Mouse (Mus musculus) myocyte (in vitro differentiated cells): ENCODE measurements around the gene Mettl1. TPM values are rescaled to one million over a fixed set of nuclear protein-coding genes. Genes with fewer than 3 reads are reported as not detected.

Experiments
- H3K27me3 ChIP-seq: one replicate; pipeline ENCODE4 v1.6.1; 2011; ENCODE audit not compliant: control insufficient read depth, insufficient read depth, insufficient read length
- H3K36me3 ChIP-seq: one replicate; pipeline ENCODE4 v1.6.1; 2011; ENCODE audit not compliant: control insufficient read depth, insufficient read depth
- H3K4me2 ChIP-seq: one replicate; pipeline ENCODE4 v1.6.1; 2011; ENCODE audit warnings: low read depth, control low read depth
- H3K4me3 ChIP-seq: one replicate; pipeline ENCODE4 v1.5.1; 2011; ENCODE audit warnings: mild to moderate bottlenecking, control low read depth, moderate library complexity
- H3K79me2 ChIP-seq: one replicate; pipeline ENCODE4 v1.6.1; 2011; ENCODE audit not compliant: control insufficient read depth, insufficient read depth
- H3ac ChIP-seq: one replicate; pipeline ENCODE4 v1.6.1; 2011; ENCODE audit not compliant: control insufficient read depth, insufficient read length
- CEBPB ChIP-seq: IDR thresholded peaks from 2 replicates; pipeline ENCODE4 v1.6.1; 2011; ENCODE audit warnings: mild to moderate bottlenecking, moderate library complexity; ENCODE audit not compliant: poor library complexity, insufficient read depth, severe bottlenecking
- E2F4 ChIP-seq: IDR thresholded peaks from one replicate; pipeline ENCODE4 v1.6.1; 2011; ENCODE audit warnings: mild to moderate bottlenecking, control low read depth, moderate library complexity; ENCODE audit not compliant: insufficient read depth
- MAX ChIP-seq: IDR thresholded peaks from one replicate; pipeline ENCODE4 v1.6.1; 2011; ENCODE audit warnings: low read depth, mild to moderate bottlenecking, control low read depth
- MYOD1 ChIP-seq, 3 experiments: IDR thresholded peaks; one replicate each; pipeline ENCODE4 v1.6.1; 2011; ENCODE audit warnings: control low read depth in 2 of 3, low read depth in 2 of 3, mild to moderate bottlenecking in 2 of 3, moderate library complexity in 1 of 3; ENCODE audit not compliant: insufficient read length in 2 of 3, control insufficient read depth in 1 of 3
- MYOG ChIP-seq, 3 experiments: IDR thresholded peaks; one replicate each; pipeline ENCODE4 v1.6.1; 2011; ENCODE audit warnings: control low read depth in 2 of 3, low read depth in 2 of 3, mild to moderate bottlenecking in 2 of 3; ENCODE audit not compliant: insufficient read length in 2 of 3, control insufficient read depth in 1 of 3, insufficient read depth in 1 of 3
- POLR2A ChIP-seq: IDR thresholded peaks from one replicate; pipeline ENCODE4 v1.6.1; 2011; ENCODE audit warnings: low read depth, mild to moderate bottlenecking, control low read depth, moderate library complexity; ENCODE audit not compliant: insufficient read length
- POLR2AphosphoS2 ChIP-seq: IDR thresholded peaks from one replicate; pipeline ENCODE4 v1.6.1; 2011; ENCODE audit warnings: low read depth, control low read depth; ENCODE audit not compliant: insufficient read length
- REST ChIP-seq: IDR thresholded peaks from one replicate; pipeline ENCODE4 v1.6.1; 2011; ENCODE audit warnings: mild to moderate bottlenecking, control low read depth, moderate library complexity; ENCODE audit not compliant: insufficient read depth, insufficient read length
- SRF ChIP-seq: IDR thresholded peaks from one replicate; pipeline ENCODE4 v1.6.1; 2011; ENCODE audit warnings: low read depth; ENCODE audit not compliant: control insufficient read depth, insufficient read length
- TCF12 ChIP-seq: IDR thresholded peaks from one replicate; pipeline ENCODE4 v1.6.1; 2011; ENCODE audit warnings: mild to moderate bottlenecking, control low read depth; ENCODE audit not compliant: poor library complexity, insufficient read depth, severe bottlenecking
- TCF3 ChIP-seq: IDR thresholded peaks from one replicate; pipeline ENCODE4 v1.6.1; 2011; ENCODE audit warnings: low read depth, control low read depth; ENCODE audit not compliant: insufficient read length
- USF1 ChIP-seq: IDR thresholded peaks from one replicate; pipeline ENCODE4 v1.6.1; 2011; ENCODE audit warnings: low read depth, mild to moderate bottlenecking, control low read depth, moderate library complexity
- polyA plus RNA-seq: library from polyadenylated mRNA; unstranded; fragments of >200 nt; fragmentation: generic; extraction: Trizol; gene quantifications from one replicate; pipeline ENCODE4 v1.2.1, GENCODE M21; 2012; ENCODE audit warnings: missing spikeins

Gene Mettl1
- polyA plus RNA-seq, 1 experiment = 17.2 TPM

DNA sequence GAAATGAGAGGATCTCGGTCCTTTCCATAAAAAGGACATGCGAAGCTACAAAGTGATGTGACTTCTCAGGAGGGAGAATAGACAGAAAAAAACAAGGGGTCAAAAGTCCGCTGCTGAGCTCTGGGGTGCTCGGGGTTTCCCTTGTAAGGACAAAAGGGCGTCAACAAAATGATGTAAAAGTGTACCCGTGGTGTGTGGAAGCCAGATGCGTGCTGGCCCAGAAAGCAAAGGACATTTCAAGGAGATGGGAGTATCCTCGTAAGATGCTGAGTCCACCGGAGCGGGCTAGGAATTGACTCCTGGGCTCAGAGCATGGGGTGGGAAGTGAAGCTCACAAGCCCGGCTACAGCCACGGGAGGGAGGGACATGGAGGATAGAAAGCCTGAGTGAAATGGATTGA lies 3.6 kb upstream of the Mettl1 start:
- H3K4me3 ChIP-seq = no peak overlapping the region
- no peaks in the 10 kb centered on the region for H3K36me3 ChIP-seq
- no peak overlapping the region for H3ac ChIP-seq
- H3K79me2 ChIP-seq = peaks cover 4% of the 10 kb centered on the region
- no peaks in the 10 kb centered on the region for H3K27me3 ChIP-seq
- H3K4me2 ChIP-seq = no peak overlapping the region
- TF ChIP-seq MYOG (IDR thresholded peaks at IDR 0.05; ENCODE audit: control insufficient read depth in 1 of 3, insufficient read depth in 1 of 3, insufficient read length in 2 of 3, low read depth in 2 of 3) (no peak), TCF12 (no peak), USF1 (no peak), MYOD1 (IDR thresholded peaks at IDR 0.05; ENCODE audit: control insufficient read depth in 1 of 3, insufficient read length in 2 of 3, low read depth in 2 of 3) (no peak), POLR2AphosphoS2 (no peak), MAX (no peak), CEBPB (no peak), POLR2A (no peak), TCF3 (no peak), E2F4 (no peak), SRF (no peak), REST (no peak)

DNA sequence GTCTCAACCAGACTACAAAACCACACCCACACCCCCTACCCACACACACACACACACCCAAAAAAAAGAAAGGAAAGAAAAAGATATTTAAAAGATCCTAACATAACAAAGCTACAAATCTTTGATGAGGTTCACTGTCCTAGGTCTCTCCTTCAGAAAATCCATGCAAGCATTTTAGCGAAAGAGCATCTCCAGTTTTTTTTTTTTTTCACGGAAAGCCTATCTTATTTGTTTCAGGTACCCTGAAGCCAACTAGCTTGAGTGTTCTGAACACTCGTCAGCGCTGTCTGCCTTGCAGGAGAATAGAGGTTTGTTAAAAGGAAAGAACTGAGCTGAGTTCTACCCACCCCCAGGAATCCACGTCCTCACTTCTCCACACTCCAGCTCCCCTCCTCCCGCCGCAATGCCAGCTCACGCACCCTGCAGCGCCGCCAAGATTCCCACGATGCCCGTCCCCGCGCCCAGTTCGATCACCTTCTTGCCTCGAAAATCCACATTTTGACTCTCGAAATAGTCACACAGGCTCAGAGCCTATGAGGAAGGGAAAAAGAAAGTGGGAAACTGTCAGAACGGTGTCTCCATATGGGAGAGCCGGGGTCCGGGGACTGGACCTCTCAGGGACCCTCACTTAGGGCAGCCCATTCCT lies 522 bp upstream of the Mettl1 start:
- Histone ChIP-seq H3ac (peak overlapping the region; percentile 36), H3K4me2 (peak overlapping the region; percentile 97), H3K4me3 (peak overlapping the region; percentile 92), H3K27me3 (no peaks in the 10 kb centered on the region), H3K36me3 (no peaks in the 10 kb centered on the region), H3K79me2 (peaks cover 4% of the 10 kb centered on the region)
- TF ChIP-seq E2F4 (no peak), USF1 (no peak), CEBPB (no peak), REST (no peak), SRF (no peak), TCF3 (no peak), MYOD1 (IDR thresholded peaks at IDR 0.05; ENCODE audit: control insufficient read depth in 1 of 3, insufficient read length in 2 of 3, low read depth in 2 of 3) (no peak), MYOG (IDR thresholded peaks at IDR 0.05; ENCODE audit: control insufficient read depth in 1 of 3, insufficient read depth in 1 of 3, insufficient read length in 2 of 3, low read depth in 2 of 3) (no peak), MAX (no peak)

DNA sequence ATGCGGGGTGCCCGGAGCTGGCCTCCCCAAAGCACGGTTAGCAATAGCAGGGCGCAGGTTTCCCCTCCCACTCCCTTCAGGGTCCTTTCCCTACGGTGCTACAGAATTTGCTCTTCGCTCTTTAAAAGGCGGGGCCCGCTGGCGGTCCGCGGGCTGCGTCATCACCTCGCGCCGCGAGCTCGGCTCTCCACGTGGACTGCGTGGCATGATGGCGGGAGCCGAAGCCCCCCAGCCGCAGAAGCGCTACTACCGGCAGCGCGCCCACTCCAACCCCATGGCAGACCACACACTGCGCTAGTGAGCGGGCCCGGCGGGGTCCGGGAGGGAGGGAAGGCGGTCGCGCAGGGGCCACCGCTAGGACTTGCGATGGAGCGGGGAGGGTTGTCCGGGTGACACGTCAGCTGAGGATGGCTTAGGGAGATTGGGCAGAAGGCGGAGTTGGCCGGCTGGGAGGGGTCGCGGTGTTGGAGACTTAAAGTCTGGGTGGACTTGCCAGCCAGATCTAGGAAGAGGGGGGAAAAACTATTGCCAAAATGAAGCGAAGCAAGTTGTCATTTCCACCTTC lies 642 bp downstream of the Mettl1 start:
- H3K4me2 ChIP-seq = peak overlapping the region; percentile 97
- TF ChIP-seq E2F4 (no peak), SRF (peak; percentile 31), MAX (peak; percentile 68), USF1 (peak; percentile 45), MYOG (IDR thresholded peaks at IDR 0.05; ENCODE audit: control insufficient read depth in 1 of 3, insufficient read depth in 1 of 3, insufficient read length in 2 of 3, low read depth in 2 of 3) (no peak), POLR2A (peak; percentile 54), TCF3 (no peak), MYOD1 (IDR thresholded peaks at IDR 0.05; ENCODE audit: control insufficient read depth in 1 of 3, insufficient read length in 2 of 3, low read depth in 2 of 3) (no peak), POLR2AphosphoS2 (peak; percentile 52)
- H3K79me2 ChIP-seq = peaks cover 4% of the 10 kb centered on the region
- H3K4me3 ChIP-seq = peak overlapping the region; percentile 92
- no peaks in the 10 kb centered on the region for H3K27me3 ChIP-seq
- H3ac ChIP-seq = peak overlapping the region; percentile 36
- no peaks in the 10 kb centered on the region for H3K36me3 ChIP-seq

DNA sequence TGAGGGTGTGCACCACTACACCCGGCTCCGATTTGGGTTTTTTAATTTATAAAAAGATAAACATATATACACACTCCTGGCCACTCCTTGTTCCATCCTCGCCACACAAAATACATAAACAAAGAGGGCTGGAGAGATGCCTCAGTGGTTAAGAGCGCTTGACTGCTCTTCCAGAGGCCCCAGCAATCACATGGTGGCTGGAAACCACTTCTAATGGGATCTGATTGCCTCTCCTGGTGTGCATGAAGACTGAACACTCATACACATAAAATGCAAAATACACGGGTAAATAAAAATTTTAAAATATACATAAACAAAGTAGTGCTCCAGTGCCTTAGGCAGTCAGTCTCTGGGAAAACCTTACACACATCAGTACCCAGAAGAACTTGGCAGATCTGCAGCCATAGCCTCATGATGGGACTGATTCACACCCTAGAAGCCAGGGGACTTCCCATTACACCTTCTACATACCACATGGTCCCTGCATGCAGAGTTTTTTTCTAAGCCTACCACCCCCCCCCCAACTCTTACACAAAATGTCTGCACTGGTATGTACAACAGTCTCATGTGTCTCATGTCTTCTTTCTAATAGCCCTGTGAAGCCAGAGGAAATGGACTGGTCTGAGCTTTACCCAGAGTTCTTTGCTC lies 1.4 kb downstream of the Mettl1 start:
- peaks cover 4% of the 10 kb centered on the region for H3K79me2 ChIP-seq
- TF ChIP-seq CEBPB (no peak), SRF (no peak), MYOD1 (IDR thresholded peaks at IDR 0.05; ENCODE audit: control insufficient read depth in 1 of 3, insufficient read length in 2 of 3, low read depth in 2 of 3) (no peak), E2F4 (no peak), USF1 (no peak), MAX (no peak)
- H3ac ChIP-seq = peak overlapping the region; percentile 36

More for the DNA sequence above, 1.4 kb downstream of the Mettl1 start:
- Histone ChIP-seq H3K36me3 (no peaks in the 10 kb centered on the region), H3K27me3 (no peaks in the 10 kb centered on the region), H3K4me2 (peak overlapping the region; percentile 65), H3K4me3 (peak overlapping the region; percentile 92)
